Mouse (Mus musculus) forebrain, embryonic 11.5 days (tissue): Measurements from ENCODE around the gene Gjd3. TPM values are rescaled to one million over a fixed set of nuclear protein-coding genes. Genes with fewer than 3 reads are reported as not detected.
A peak's percentile ranks its signal among the peaks of the same experiment; 100 is the strongest.
"Not testable (repeated sequence)": the region's sequence is repeated elsewhere in the genome, so short reads cannot be mapped to it uniquely, and the experiment has no call there.

ENCODE experiments used
- ATAC-seq: fragments of 200-750 bp; cut with Nextera tagmentation; replicated peaks from 2 replicates; pipeline ENCODE4 v1.8.0; 2017; ENCODE audit warnings: moderate TSS enrichment; ENCODE audit not compliant: low FRiP score
- DNase-seq: peaks from one replicate; pipeline ENCODE4 v3.0.0-alpha.2; 2017; ENCODE audit warnings: low spot score
- H3K27ac ChIP-seq: fragments of 300-500 bp; sonication (generic); 2 replicates; pipeline ENCODE4 v1.5.1; 2014; ENCODE audit warnings: low read depth, low read length
- H3K27me3 ChIP-seq: fragments of 300-500 bp; sonication (generic); 2 replicates; pipeline ENCODE4 v1.6.1; 2014; ENCODE audit warnings: mild to moderate bottlenecking, low read length, mixed read lengths; ENCODE audit not compliant: control insufficient read depth, insufficient read depth
- H3K36me3 ChIP-seq: fragments of 300-500 bp; sonication (generic); 2 replicates; pipeline ENCODE4 v1.6.1; 2014; ENCODE audit warnings: mild to moderate bottlenecking, low read length, moderate library complexity, mixed read lengths; ENCODE audit not compliant: control insufficient read depth, insufficient read depth
- H3K4me1 ChIP-seq: fragments of 300-500 bp; sonication (generic); replicated peaks from 2 replicates; pipeline ENCODE4 v1.6.1; 2014; ENCODE audit warnings: low read length, mixed read lengths; ENCODE audit not compliant: control insufficient read depth, insufficient read depth
- H3K4me2 ChIP-seq: fragments of 300-500 bp; sonication (generic); 2 replicates; pipeline ENCODE4 v1.6.1; 2014; ENCODE audit warnings: low read depth, mild to moderate bottlenecking, low read length, moderate library complexity, mixed read lengths; ENCODE audit not compliant: severe bottlenecking
- H3K4me3 ChIP-seq: fragments of 300-500 bp; sonication (generic); 2 replicates; pipeline ENCODE4 v1.5.1; 2014; ENCODE audit warnings: low read depth, low read length
- H3K9ac ChIP-seq: fragments of 300-500 bp; sonication (generic); 2 replicates; pipeline ENCODE4 v1.6.1; 2014; ENCODE audit warnings: low read length
- H3K9me3 ChIP-seq: fragments of 300-500 bp; sonication (generic); 2 replicates; pipeline ENCODE4 v1.6.1; 2016; ENCODE audit warnings: low read length, mixed read lengths; ENCODE audit not compliant: control insufficient read depth
- WGBS: fragments of 180-500 bp; shearing (Covaris S2); extraction: QIAGEN DNeasy Blood & Tissue Kit; methylation state at CpG from one replicate; pipeline ENCODE4 v1.1.7; 2014; 5-methylcytosine and 5-hydroxymethylcytosine counted together
- polyA plus RNA-seq: library from polyadenylated mRNA; unstranded; fragments of >200 nt; fragmentation: Nextera tagmentation; extraction: Ambion mirVana; gene quantifications from 2 replicates; pipeline ENCODE4 v1.2.1, GENCODE M21; 2014

The Gjd3 gene
- polyA plus RNA-seq, 1 experiment from 2014 or later, result 0.23 TPM

DNA sequence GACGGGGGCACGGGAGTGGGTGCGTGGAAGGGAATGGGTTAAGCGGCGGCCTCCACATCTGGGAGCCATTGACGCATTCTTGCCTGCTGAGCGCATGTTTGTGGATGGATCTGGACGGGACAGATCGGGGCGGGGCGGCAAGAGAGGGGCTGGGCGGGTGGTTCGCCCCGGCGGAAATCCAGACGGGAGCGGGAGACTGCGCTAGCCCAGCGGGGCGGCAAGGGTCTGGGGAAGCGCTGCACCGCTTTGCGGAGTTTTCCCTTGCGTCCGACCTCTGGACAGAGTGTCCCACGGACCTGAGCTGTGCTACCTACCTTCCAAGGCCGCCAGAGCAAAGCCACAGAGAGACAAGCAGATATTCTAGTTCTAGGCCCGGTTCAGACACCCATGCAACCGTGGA lies 46.6 kb downstream of the Gjd3 start:
- ATAC-seq (no peak), DNase-seq (peak; percentile 77)
- Histone ChIP-seq H3K27ac (no peak overlapping the region), H3K36me3 (no peaks in the 10 kb centered on the region), H3K4me3 (peak overlapping the region; percentile 12; the same call in 1 of the 2 replicates), H3K9me3 (no peaks in the 10 kb centered on the region), H3K4me2 (peak overlapping the region; percentile 94), H3K4me1 (peaks cover 46% of the 10 kb centered on the region), H3K9ac (peak overlapping the region; percentile 33; the same call in 1 of the 2 replicates), H3K27me3 (peaks cover 4% of the 10 kb centered on the region; the same call in 1 of the 2 replicates)
- WGBS, result under 1% methylated on average over 29 of the region's 29 CpGs

DNA sequence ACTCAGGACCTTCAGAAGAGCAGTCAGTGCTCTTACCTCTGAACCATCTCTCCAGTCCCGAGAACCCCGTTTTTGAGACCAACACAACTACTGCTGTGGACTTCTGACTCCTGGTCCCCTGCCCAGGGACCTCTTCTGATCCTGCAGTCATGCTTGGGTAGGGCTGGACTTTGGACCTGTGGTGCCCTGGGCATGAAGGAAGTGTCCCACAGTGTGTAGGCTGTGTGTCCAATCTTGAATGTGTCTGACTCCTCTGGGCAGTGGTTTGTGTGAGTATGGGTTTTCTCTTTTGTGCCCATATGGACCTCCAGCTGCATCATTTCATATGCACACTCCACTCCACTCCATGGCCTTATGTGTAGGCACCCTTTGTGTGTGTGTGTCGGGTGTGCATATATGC lies 47.7 kb downstream of the Gjd3 start:
- H3K4me3 ChIP-seq, result no peak overlapping the region
- H3K9me3 ChIP-seq, result no peaks in the 10 kb centered on the region
- no peak overlapping the region for H3K27ac ChIP-seq
- no peaks in the 10 kb centered on the region for H3K36me3 ChIP-seq
- H3K4me1 ChIP-seq, result peaks cover 44% of the 10 kb centered on the region
- WGBS, result 91% methylated on average over 3 of the region's 3 CpGs
- ATAC-seq (no peak), DNase-seq (no peak)
- peaks cover 4% of the 10 kb centered on the region; the same call in 1 of the 2 replicates for H3K27me3 ChIP-seq
- H3K9ac ChIP-seq, result no peak overlapping the region
- no peak overlapping the region for H3K4me2 ChIP-seq

GRCm38 (mm10) chr11:98934367-98934766 lies 48.4 kb downstream of the Gjd3 start:
- Histone ChIP-seq H3K36me3 (no peaks in the 10 kb centered on the region), H3K9ac (no peak overlapping the region), H3K27me3 (peaks cover 4% of the 10 kb centered on the region; the same call in 1 of the 2 replicates), H3K9me3 (no peaks in the 10 kb centered on the region), H3K4me2 (no peak overlapping the region), H3K4me3 (no peak overlapping the region), H3K27ac (no peak overlapping the region), H3K4me1 (peaks cover 45% of the 10 kb centered on the region)
- WGBS, result 91% methylated on average over 3 of the region's 3 CpGs
- DNase-seq, result no peak
- no peak for ATAC-seq

- H3K27me3 ChIP-seq, H3K4me3 ChIP-seq, H3K27ac ChIP-seq, H3K9ac ChIP-seq, H3K4me2 ChIP-seq, H3K9me3 ChIP-seq, DNase-seq, ATAC-seq, H3K36me3 ChIP-seq: not testable (repeated sequence)
- WGBS, result 86% methylated on average over 2 of the region's 2 CpGs
- peaks cover 49% of the 10 kb centered on the region for H3K4me1 ChIP-seq
Observed at GRCm38 (mm10) chr11:98933847-98934246, 49.0 kb downstream of the Gjd3 start.

DNA sequence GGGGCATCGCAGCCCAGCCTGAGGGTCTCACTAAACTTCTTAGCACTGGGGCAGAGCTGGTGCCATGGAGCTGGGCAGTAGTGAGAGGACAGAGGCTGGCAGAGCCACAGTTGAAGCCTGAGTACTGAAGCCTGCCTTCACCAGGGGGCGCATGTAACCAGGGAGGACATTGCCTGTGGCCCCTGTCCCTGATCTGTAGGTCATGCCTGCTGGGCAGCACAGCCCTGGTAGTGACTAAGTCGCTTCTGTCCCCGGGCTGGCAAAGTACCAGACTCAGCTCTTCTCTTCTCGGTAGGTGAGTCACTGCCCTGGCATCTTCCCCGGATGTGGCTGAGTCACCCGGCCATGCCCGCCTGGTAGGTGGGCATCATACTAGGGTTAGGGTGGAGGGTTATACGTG lies 49.7 kb downstream of the Gjd3 start:
- no peak overlapping the region for H3K9ac ChIP-seq

DNA sequence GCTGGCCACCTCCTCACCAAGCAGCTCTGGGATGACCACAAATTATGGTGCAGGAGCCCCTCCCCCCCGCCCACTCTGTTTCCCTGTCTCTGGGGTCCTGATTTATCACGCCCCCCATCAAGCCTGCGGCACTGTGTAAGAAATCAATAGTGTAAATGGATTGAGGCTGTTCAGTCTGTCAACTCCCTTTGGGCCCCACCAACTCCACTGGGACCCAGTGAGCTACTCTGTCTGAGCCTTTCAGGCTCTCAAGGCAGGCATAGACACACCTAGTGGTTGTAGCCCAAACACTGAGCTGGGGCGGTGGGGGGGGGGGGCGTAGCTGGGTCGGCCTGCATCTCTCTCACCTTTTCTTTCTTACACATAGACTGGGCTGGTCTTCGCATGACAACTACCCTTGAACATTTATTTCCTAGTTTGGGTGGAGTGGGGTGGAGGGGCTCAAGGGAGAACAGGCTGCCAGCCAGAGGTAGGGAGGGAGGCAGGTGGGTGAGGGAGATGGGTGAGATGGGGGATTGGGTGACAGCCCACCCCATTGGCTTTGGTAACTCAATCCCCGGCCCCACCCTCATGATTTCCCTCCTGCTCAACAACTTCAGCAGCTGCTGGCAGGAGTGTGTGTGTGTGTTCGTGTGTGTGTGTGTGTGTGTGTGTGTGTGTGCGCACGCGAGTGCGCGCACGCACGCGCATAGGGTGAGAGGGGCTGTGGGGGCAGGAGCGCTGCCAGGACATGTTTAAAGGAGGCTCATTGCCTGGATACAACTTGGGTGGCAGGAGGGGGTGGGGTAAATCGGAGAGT lies 50.3 kb downstream of the Gjd3 start:
- WGBS, result 46% methylated on average over 19 of the region's 19 CpGs

More for the DNA sequence above, 49.7 kb downstream of the Gjd3 start:
- Histone ChIP-seq H3K4me2 (no peak overlapping the region), H3K9me3 (no peaks in the 10 kb centered on the region), H3K27me3 (peaks cover 4% of the 10 kb centered on the region; the same call in 1 of the 2 replicates), H3K36me3 (no peaks in the 10 kb centered on the region), H3K4me1 (peaks cover 48% of the 10 kb centered on the region), H3K27ac (no peak overlapping the region), H3K4me3 (no peak overlapping the region)
- WGBS, result 53% methylated on average over 9 of the region's 9 CpGs
- ATAC-seq (no peak), DNase-seq (no peak)

More for the DNA sequence above, 50.3 kb downstream of the Gjd3 start:
- no peak overlapping the region for H3K27ac ChIP-seq
- peaks cover 4% of the 10 kb centered on the region; the same call in 1 of the 2 replicates for H3K27me3 ChIP-seq
- no peak overlapping the region for H3K4me2 ChIP-seq
- no peak for DNase-seq
- H3K4me3 ChIP-seq, result no peak overlapping the region
- H3K9ac ChIP-seq, result no peak overlapping the region
- H3K36me3 ChIP-seq, result no peaks in the 10 kb centered on the region
- peaks cover 48% of the 10 kb centered on the region for H3K4me1 ChIP-seq
- no peak for ATAC-seq
- no peaks in the 10 kb centered on the region for H3K9me3 ChIP-seq

Other genes with a start within 250 kb of the Gjd3 start
- 35.9 and 36.9 TPM in 2 replicates for gene Thra, start 242.4 kb downstream of the Gjd3 start, polyA plus RNA-seq
- 1.0 and 1.6 TPM in 2 replicates for gene Nr1d1, start 207.7 kb downstream of the Gjd3 start, polyA plus RNA-seq
- 24.0 and 28.4 TPM in 2 replicates for gene Msl1, start 187.5 kb downstream of the Gjd3 start, polyA plus RNA-seq
- gene Casc3, start 178.1 kb downstream of the Gjd3 start, polyA plus RNA-seq, result 59.9 and 63.2 TPM in 2 replicates
- 2.0 and 2.5 TPM in 2 replicates for gene Rapgefl1, start 146.2 kb downstream of the Gjd3 start, polyA plus RNA-seq
- gene Wipf2, start 119.4 kb downstream of the Gjd3 start, polyA plus RNA-seq, result 5.5 and 6.3 TPM in 2 replicates
- 52.8 and 54.7 TPM in 2 replicates for gene Cdc6, start 75.2 kb downstream of the Gjd3 start, polyA plus RNA-seq
- 23.3 and 25.2 TPM in 2 replicates for gene Rara, start 55.2 kb downstream of the Gjd3 start, polyA plus RNA-seq
- 446 and 476 TPM in 2 replicates for gene Top2a, start 41.2 kb upstream of the Gjd3 start, polyA plus RNA-seq
- gene Igfbp4, start 58.2 kb upstream of the Gjd3 start, polyA plus RNA-seq, result 246 and 252 TPM in 2 replicates
- gene Tns4, start 106.3 kb upstream of the Gjd3 start, polyA plus RNA-seq, result 0.27 and 0.65 TPM in 2 replicates
- gene Ccr7, start 172.1 kb upstream of the Gjd3 start, polyA plus RNA-seq, result 0.31 TPM in 1 of 2 replicates, not detected in the other
- 203 and 209 TPM in 2 replicates for gene Smarce1, start 248.0 kb upstream of the Gjd3 start, polyA plus RNA-seq